Mouse (Mus musculus): ENCODE results near the gene Camk2d. TPM values are rescaled to one million over a fixed set of nuclear protein-coding genes. Genes with fewer than 3 reads are reported as not detected.

The Camk2d gene
- total and polyA plus RNA-seq, 3 experiments: 0.55 TPM; not detected in 2

GRCm38 (mm10) chr3:126643071-126644010 is 47.2 kb downstream of the Camk2d start:
- Histone ChIP-seq H3K36me3 (replicated peaks) (no peaks in the 10 kb centered on the region), H3K27me3 (ENCODE audit: insufficient read depth, low read length) (no peaks in the 10 kb centered on the region), H3K4me1 (ENCODE audit: insufficient read depth, low read depth, low read length) (no peaks in the 10 kb centered on the region), H3K4me3 (ENCODE audit: low read depth, low read length) (no peak overlapping the region), H3K9me3 (replicated peaks) (peaks cover 12% of the 10 kb centered on the region)
- DNase-seq (ENCODE audit: low spot score): no peak
- no peak for ATAC-seq (ENCODE audit: extremely low read depth, insufficient number of reproducible peaks, low FRiP score, poor library complexity, severe bottlenecking)
- TF ChIP-seq POLR2AphosphoS5 (IDR thresholded peaks at IDR 0.05; ENCODE audit: insufficient replicate concordance, low read depth, low read length) (no peak), TAL1 (conservative IDR thresholded peaks at IDR 0.05; ENCODE audit: low read depth, low read length) (no peak), GATA2 (IDR thresholded peaks at IDR 0.05; ENCODE audit: borderline replicate concordance, low read depth, low read length) (no peak), GATA1 (IDR thresholded peaks at IDR 0.05; ENCODE audit: borderline replicate concordance, low read length) (no peak), CTCF (IDR thresholded peaks at IDR 0.05; ENCODE audit: low read depth, low read length) (no peak)

GRCm38 (mm10) chr3:126650332-126650731 is 54.2 kb downstream of the Camk2d start:
- ATAC-seq (ENCODE audit: extremely low read depth, insufficient number of reproducible peaks, low FRiP score, poor library complexity, severe bottlenecking): no peak
- peaks cover 15% of the 10 kb centered on the region for H3K9me3 ChIP-seq (replicated peaks)

GRCm38 (mm10) chr3:126650747-126651146 is 54.6 kb downstream of the Camk2d start:
- TF ChIP-seq GATA1 (IDR thresholded peaks at IDR 0.05; ENCODE audit: borderline replicate concordance, low read length) (no peak), POLR2AphosphoS5 (IDR thresholded peaks at IDR 0.05; ENCODE audit: insufficient replicate concordance, low read depth, low read length) (no peak), CTCF (IDR thresholded peaks at IDR 0.05; ENCODE audit: low read depth, low read length) (no peak)
- H3K4me3 ChIP-seq (ENCODE audit: low read depth, low read length): no peak overlapping the region
- no peaks in the 10 kb centered on the region for H3K4me1 ChIP-seq (ENCODE audit: insufficient read depth, low read depth, low read length)
- H3K27me3 ChIP-seq (ENCODE audit: insufficient read depth, low read length): no peaks in the 10 kb centered on the region
- peaks cover 17% of the 10 kb centered on the region for H3K9me3 ChIP-seq (replicated peaks)
- ATAC-seq (ENCODE audit: extremely low read depth, insufficient number of reproducible peaks, low FRiP score, poor library complexity, severe bottlenecking) (no peak), DNase-seq (ENCODE audit: low spot score) (no peak)
- no peaks in the 10 kb centered on the region for H3K36me3 ChIP-seq (replicated peaks)

More at GRCm38 (mm10) chr3:126650332-126650731, 54.2 kb downstream of the Camk2d start:
- no peaks in the 10 kb centered on the region for H3K27me3 ChIP-seq (ENCODE audit: insufficient read depth, low read length)
- no peak for DNase-seq (ENCODE audit: low spot score)
- H3K4me1 ChIP-seq (ENCODE audit: insufficient read depth, low read depth, low read length): no peaks in the 10 kb centered on the region
- TF ChIP-seq GATA1 (IDR thresholded peaks at IDR 0.05; ENCODE audit: borderline replicate concordance, low read length): no peak
- TF ChIP-seq GATA2 (IDR thresholded peaks at IDR 0.05; ENCODE audit: borderline replicate concordance, low read depth, low read length): no peak
- TF ChIP-seq POLR2AphosphoS5 (IDR thresholded peaks at IDR 0.05; ENCODE audit: insufficient replicate concordance, low read depth, low read length): no peak
- no peak for TF ChIP-seq TAL1 (conservative IDR thresholded peaks at IDR 0.05; ENCODE audit: low read depth, low read length)
- no peak for TF ChIP-seq CTCF (IDR thresholded peaks at IDR 0.05; ENCODE audit: low read depth, low read length)
- H3K4me3 ChIP-seq (ENCODE audit: low read depth, low read length): no peak overlapping the region
- H3K36me3 ChIP-seq (replicated peaks): no peaks in the 10 kb centered on the region

GRCm38 (mm10) chr3:126652361-126652760 is 56.3 kb downstream of the Camk2d start:
- Histone ChIP-seq H3K9me3 (replicated peaks) (peaks cover 20% of the 10 kb centered on the region), H3K4me3 (ENCODE audit: low read depth, low read length) (no peak overlapping the region), H3K27me3 (ENCODE audit: insufficient read depth, low read length) (no peaks in the 10 kb centered on the region), H3K4me1 (ENCODE audit: insufficient read depth, low read depth, low read length) (no peaks in the 10 kb centered on the region), H3K36me3 (replicated peaks) (no peaks in the 10 kb centered on the region)
- TF ChIP-seq POLR2AphosphoS5 (IDR thresholded peaks at IDR 0.05; ENCODE audit: insufficient replicate concordance, low read depth, low read length) (no peak), GATA2 (IDR thresholded peaks at IDR 0.05; ENCODE audit: borderline replicate concordance, low read depth, low read length) (no peak)
- no peak for DNase-seq (ENCODE audit: low spot score)
- ATAC-seq (ENCODE audit: extremely low read depth, insufficient number of reproducible peaks, low FRiP score, poor library complexity, severe bottlenecking): no peak

- TF ChIP-seq GATA2 (IDR thresholded peaks at IDR 0.05; ENCODE audit: borderline replicate concordance, low read depth, low read length): no peak
- TF ChIP-seq CTCF (IDR thresholded peaks at IDR 0.05; ENCODE audit: low read depth, low read length): no peak
- TF ChIP-seq POLR2AphosphoS5 (IDR thresholded peaks at IDR 0.05; ENCODE audit: insufficient replicate concordance, low read depth, low read length): no peak
- TF ChIP-seq TAL1 (conservative IDR thresholded peaks at IDR 0.05; ENCODE audit: low read depth, low read length): no peak
- no peak for TF ChIP-seq GATA1 (IDR thresholded peaks at IDR 0.05; ENCODE audit: borderline replicate concordance, low read length)
- ATAC-seq (ENCODE audit: extremely low read depth, insufficient number of reproducible peaks, low FRiP score, poor library complexity, severe bottlenecking) (no peak), DNase-seq (ENCODE audit: low spot score) (no peak)
- Histone ChIP-seq H3K36me3 (replicated peaks) (no peaks in the 10 kb centered on the region), H3K4me3 (ENCODE audit: low read depth, low read length) (no peak overlapping the region), H3K27me3 (ENCODE audit: insufficient read depth, low read length) (no peaks in the 10 kb centered on the region), H3K4me1 (ENCODE audit: insufficient read depth, low read depth, low read length) (no peaks in the 10 kb centered on the region), H3K9me3 (replicated peaks) (peaks cover 20% of the 10 kb centered on the region)
Measured at GRCm38 (mm10) chr3:126653118-126653517, 57.0 kb downstream of the Camk2d start.

- peaks cover 25% of the 10 kb centered on the region for H3K9me3 ChIP-seq (replicated peaks)
- H3K36me3 ChIP-seq (replicated peaks): no peaks in the 10 kb centered on the region
- H3K27me3 ChIP-seq (ENCODE audit: insufficient read depth, low read length): no peaks in the 10 kb centered on the region
- TF ChIP-seq GATA1 (IDR thresholded peaks at IDR 0.05; ENCODE audit: borderline replicate concordance, low read length): no peak
- TF ChIP-seq POLR2AphosphoS5 (IDR thresholded peaks at IDR 0.05; ENCODE audit: insufficient replicate concordance, low read depth, low read length): no peak
- TF ChIP-seq CTCF (IDR thresholded peaks at IDR 0.05; ENCODE audit: low read depth, low read length): no peak
- no peak for TF ChIP-seq TAL1 (conservative IDR thresholded peaks at IDR 0.05; ENCODE audit: low read depth, low read length)
- TF ChIP-seq GATA2 (IDR thresholded peaks at IDR 0.05; ENCODE audit: borderline replicate concordance, low read depth, low read length): no peak
- H3K4me3 ChIP-seq (ENCODE audit: low read depth, low read length): no peak overlapping the region
- no peaks in the 10 kb centered on the region for H3K4me1 ChIP-seq (ENCODE audit: insufficient read depth, low read depth, low read length)
- DNase-seq (ENCODE audit: low spot score) (no peak), ATAC-seq (ENCODE audit: extremely low read depth, insufficient number of reproducible peaks, low FRiP score, poor library complexity, severe bottlenecking) (no peak)
Measured at GRCm38 (mm10) chr3:126656173-126656572, 60.1 kb downstream of the Camk2d start.

Data from G1E (cell line).